Mouse (Mus musculus) ES-E14 (cell line): Measurements from ENCODE around the gene Retreg3.

Experiments
- MAFK ChIP-seq: IDR thresholded peaks from 2 replicates; pipeline ENCODE4 v1.6.1; 2014; ENCODE audit warnings: mild to moderate bottlenecking, low read depth, low read length, inconsistent platforms; ENCODE audit not compliant: insufficient read depth
- ZC3H11A ChIP-seq: IDR thresholded peaks from 2 replicates; pipeline ENCODE4 v1.6.1; 2012; ENCODE audit warnings: low read depth, mild to moderate bottlenecking, inconsistent platforms, low read length, borderline replicate concordance

- TF ChIP-seq ZC3H11A = no peak
- TF ChIP-seq MAFK = no peak
Observed at GRCm38 (mm10) chr11:101143338-101144225, 23.9 kb upstream of the Retreg3 start.
